Mouse (Mus musculus) splenic B cell, adult 2 months (primary cell): ENCODE measurements around the gene Rps7.
A peak's percentile ranks its signal among the peaks of the same experiment; 100 is the strongest.

ENCODE experiments used
- DNase-seq: peaks from one replicate; pipeline ENCODE4 v3.0.0-alpha.2; 2011; ENCODE audit warnings: low read depth, low spot score
- H3K27me3 ChIP-seq: 2 replicates; pipeline ENCODE4 v1.6.1; 2012; ENCODE audit warnings: mild to moderate bottlenecking, low read length, moderate library complexity, mixed read lengths; ENCODE audit not compliant: control insufficient read depth, poor library complexity, insufficient read depth, severe bottlenecking
- H3K36me3 ChIP-seq: 2 replicates; pipeline ENCODE4 v1.6.1; 2012; ENCODE audit warnings: mild to moderate bottlenecking, low read length, moderate library complexity, mixed read lengths; ENCODE audit not compliant: control insufficient read depth, poor library complexity, insufficient read depth, severe bottlenecking

The Rps7 gene

GRCm38 (mm10) chr12:28597699-28598098 is 38.1 kb downstream of the Rps7 start:
- Histone ChIP-seq H3K27me3 (no peaks in the 10 kb centered on the region), H3K36me3 (no peaks in the 10 kb centered on the region)
- no peak for DNase-seq

GRCm38 (mm10) chr12:28596851-28597250 is 38.9 kb downstream of the Rps7 start:
- Histone ChIP-seq H3K36me3 (no peaks in the 10 kb centered on the region), H3K27me3 (no peaks in the 10 kb centered on the region)
- DNase-seq = no peak

- Histone ChIP-seq H3K27me3 (no peaks in the 10 kb centered on the region), H3K36me3 (no peaks in the 10 kb centered on the region)
- no peak for DNase-seq
Observed at GRCm38 (mm10) chr12:28590428-28590827, 45.3 kb downstream of the Rps7 start.

- peak; percentile 66 for DNase-seq
- no peaks in the 10 kb centered on the region for H3K27me3 ChIP-seq
Observed at GRCm38 (mm10) chr12:28589090-28589868, 46.5 kb downstream of the Rps7 start.

GRCm38 (mm10) chr12:28587949-28588348 is 47.8 kb downstream of the Rps7 start:
- DNase-seq = no peak
- no peaks in the 10 kb centered on the region for H3K36me3 ChIP-seq
- no peaks in the 10 kb centered on the region for H3K27me3 ChIP-seq

More at GRCm38 (mm10) chr12:28589090-28589868, 46.5 kb downstream of the Rps7 start:
- H3K36me3 ChIP-seq = no peaks in the 10 kb centered on the region

- Histone ChIP-seq H3K36me3 (no peaks in the 10 kb centered on the region), H3K27me3 (no peaks in the 10 kb centered on the region)
- DNase-seq = no peak
Observed at GRCm38 (mm10) chr12:28584036-28584435, 51.7 kb downstream of the Rps7 start.

GRCm38 (mm10) chr12:28582423-28582822 is 53.3 kb downstream of the Rps7 start, which contains the start of gene Allc:
Gene Allc, minus strand, starts transcription at chr12:28582523.
- Histone ChIP-seq H3K27me3 (no peaks in the 10 kb centered on the region), H3K36me3 (no peaks in the 10 kb centered on the region)
- no peak for DNase-seq
